In genomic region chr3:135839535-135839934, GRCm38 (mm10) we compare ENCODE assay signal across 24 mouse cellular contexts. TPM values are rescaled to one million over a fixed set of nuclear protein-coding genes. Genes with fewer than 3 reads are reported as not detected.
DNase-seq lines count a peak whose midpoint lies in the region; ATAC-seq and TF ChIP-seq lines count a peak whose summit lies in the region.
"Had no signal": no experiment of that assay in that cellular context is flagged by ENCODE, and none has a peak within 500 bp of the region (broad histone marks: within the 10 kb centered on the region; RNA-seq: fewer than 3 reads in every experiment).

No protein-coding gene starts in this region.

- no peak for TF ChIP-seq EP300 in heart, adult 2 months (IDR thresholded peaks at IDR 0.05; ENCODE audit: insufficient read depth, low read depth, low read length)

- WGBS in heart, embryonic 11.5 days (ENCODE audit: insufficient replicate concordance), result 55% methylated on average over 13 of the region's 13 CpGs
- whole genome bisulfite sequencing in heart, adult 2 months, result 86% methylated on average over 13 of the region's 13 CpGs
- WGBS in heart, embryonic 13.5 days, result 60% methylated on average over 13 of the region's 13 CpGs
- 92% methylated on average over 13 of the region's 13 CpGs for WGBS in intestine, embryonic 14.5 days
- WGBS in intestine, postnatal 0 days, result 87% methylated on average over 13 of the region's 13 CpGs

- no peak overlapping the region for H3K27ac ChIP-seq in heart, embryonic 11.5 days (ENCODE audit: low read depth, low read length)
- H3K27ac ChIP-seq in heart, adult 2 months, result no peak overlapping the region
- H3K27ac ChIP-seq in heart, embryonic 13.5 days (replicated peaks), result no peak overlapping the region
- H3K27ac ChIP-seq in intestine, embryonic 14.5 days (ENCODE audit: low read depth), result no peak overlapping the region
- H3K27ac ChIP-seq in intestine, postnatal 0 days (ENCODE audit: low read depth, low read length), result no peak overlapping the region
- peak overlapping the region; percentile 81 for H3K27ac ChIP-seq in testis, adult 2 months (ENCODE audit: control insufficient read depth, insufficient read depth, low read depth, low read length)
- H3K27ac ChIP-seq: embryonic facial prominence, embryonic 13.5 days; embryonic facial prominence, embryonic 15.5 days; forebrain, embryonic 10.5 days; forebrain, embryonic 12.5 days had no signal

- TF ChIP-seq CTCF in heart, adult 2 months (IDR thresholded peaks at IDR 0.05), result no peak
- TF ChIP-seq CTCF in intestine, postnatal 0 days (IDR thresholded peaks at IDR 0.05; ENCODE audit: low read depth), result no peak
- TF ChIP-seq CTCF in testis, adult 2 months (IDR thresholded peaks at IDR 0.05; ENCODE audit: control insufficient read depth, insufficient read depth, insufficient replicate concordance, low read depth, low read length), result no peak

- no peak for ATAC-seq in heart, embryonic 11.5 days (replicated peaks; ENCODE audit: insufficient number of reproducible peaks, low FRiP score, low TSS enrichment)
- ATAC-seq in heart, embryonic 13.5 days (ENCODE audit: extremely low read depth, insufficient number of reproducible peaks, low FRiP score, low TSS enrichment), result no peak
- no peak for ATAC-seq in intestine, embryonic 14.5 days (replicated peaks; ENCODE audit: low FRiP score, low TSS enrichment, low read depth)
- ATAC-seq in intestine, postnatal 0 days, result no peak
- ATAC-seq: forebrain, embryonic 14.5 days had no signal

- H3K36me3 ChIP-seq in heart, embryonic 11.5 days (ENCODE audit: control insufficient read depth, insufficient read depth, low read length), result no peaks in the 10 kb centered on the region
- H3K36me3 ChIP-seq in heart, adult 2 months (ENCODE audit: control insufficient read depth, insufficient read depth, low read length), result no peaks in the 10 kb centered on the region
- H3K36me3 ChIP-seq in heart, embryonic 13.5 days, result no peaks in the 10 kb centered on the region
- no peaks in the 10 kb centered on the region for H3K36me3 ChIP-seq in intestine, embryonic 14.5 days (ENCODE audit: control insufficient read depth, insufficient read depth, low read length)
- H3K36me3 ChIP-seq in intestine, postnatal 0 days (ENCODE audit: control insufficient read depth, insufficient read depth), result no peaks in the 10 kb centered on the region
- no peaks in the 10 kb centered on the region for H3K36me3 ChIP-seq in testis, adult 2 months (ENCODE audit: control insufficient read depth, insufficient read depth, low read length)
- H3K36me3 ChIP-seq: embryonic facial prominence, embryonic 13.5 days; embryonic facial prominence, embryonic 15.5 days; forebrain, embryonic 10.5 days; forebrain, embryonic 12.5 days had no signal

- H3K9me3 ChIP-seq in heart, embryonic 11.5 days (replicated peaks; ENCODE audit: control insufficient read depth, low read length), result no peaks in the 10 kb centered on the region
- no peaks in the 10 kb centered on the region for H3K9me3 ChIP-seq in heart, embryonic 13.5 days
- H3K9me3 ChIP-seq in intestine, embryonic 14.5 days (ENCODE audit: control insufficient read depth, low read length), result no peaks in the 10 kb centered on the region
- H3K9me3 ChIP-seq in intestine, postnatal 0 days (ENCODE audit: control insufficient read depth), result no peaks in the 10 kb centered on the region
- H3K9me3 ChIP-seq: embryonic facial prominence, embryonic 13.5 days; embryonic facial prominence, embryonic 15.5 days; forebrain, embryonic 10.5 days; forebrain, embryonic 12.5 days had no signal

- H3K27me3 ChIP-seq in heart, embryonic 11.5 days (ENCODE audit: control insufficient read depth, insufficient read depth, low read length), result no peaks in the 10 kb centered on the region
- H3K27me3 ChIP-seq in heart, adult 2 months (ENCODE audit: control insufficient read depth, insufficient read depth, low read length), result no peaks in the 10 kb centered on the region
- no peaks in the 10 kb centered on the region for H3K27me3 ChIP-seq in heart, embryonic 13.5 days (replicated peaks)
- H3K27me3 ChIP-seq in intestine, embryonic 14.5 days (replicated peaks; ENCODE audit: control insufficient read depth, insufficient read depth, low read length), result no peaks in the 10 kb centered on the region
- H3K27me3 ChIP-seq in intestine, postnatal 0 days (replicated peaks; ENCODE audit: control insufficient read depth, insufficient read depth, low read length), result no peaks in the 10 kb centered on the region
- H3K27me3 ChIP-seq in testis, adult 2 months (ENCODE audit: control insufficient read depth, insufficient read depth, low read length), result no peaks in the 10 kb centered on the region
- H3K27me3 ChIP-seq: embryonic facial prominence, embryonic 13.5 days; embryonic facial prominence, embryonic 15.5 days; forebrain, embryonic 12.5 days had no signal

- peaks cover 11% of the 10 kb centered on the region for H3K4me1 ChIP-seq in heart, embryonic 11.5 days (ENCODE audit: control insufficient read depth, insufficient read depth, low read length)
- H3K4me1 ChIP-seq in heart, adult 2 months (ENCODE audit: control insufficient read depth, insufficient read depth, low read length), result no peaks in the 10 kb centered on the region
- peaks cover 46% of the 10 kb centered on the region for H3K4me1 ChIP-seq in heart, embryonic 13.5 days
- 0 out of 2 replicates have a peak, but pooled peaks cover 5% of the 10 kb centered on the region for H3K4me1 ChIP-seq in intestine, embryonic 14.5 days (replicated peaks; ENCODE audit: control insufficient read depth, insufficient read depth, low read length)
- H3K4me1 ChIP-seq in intestine, postnatal 0 days (replicated peaks; ENCODE audit: control insufficient read depth, insufficient read depth, low read length), result 0 out of 2 replicates have a peak, but pooled peaks cover 5% of the 10 kb centered on the region
- no peaks in the 10 kb centered on the region for H3K4me1 ChIP-seq in testis, adult 2 months (ENCODE audit: control insufficient read depth, insufficient read depth, low read length)
- H3K4me1 ChIP-seq: embryonic facial prominence, embryonic 13.5 days; embryonic facial prominence, embryonic 15.5 days; forebrain, embryonic 10.5 days; forebrain, embryonic 12.5 days had no signal

- H3K4me3 ChIP-seq in heart, embryonic 11.5 days (ENCODE audit: low read depth, low read length), result no peak overlapping the region
- H3K4me3 ChIP-seq in heart, adult 2 months, result no peak overlapping the region
- H3K4me3 ChIP-seq in heart, embryonic 13.5 days, result no peak overlapping the region
- H3K4me3 ChIP-seq in intestine, embryonic 14.5 days (ENCODE audit: low read depth, low read length), result no peak overlapping the region
- H3K4me3 ChIP-seq in intestine, postnatal 0 days (ENCODE audit: low read depth, low read length), result no peak overlapping the region
- H3K4me3 ChIP-seq in testis, adult 2 months (ENCODE audit: control insufficient read depth, low read depth, low read length), result peak overlapping the region; percentile 74
- H3K4me3 ChIP-seq: embryonic facial prominence, embryonic 13.5 days; embryonic facial prominence, embryonic 15.5 days; erythroblast, embryonic 14.5 days; forebrain, embryonic 10.5 days; forebrain, embryonic 12.5 days had no signal

- no peak for DNase-seq in heart, adult 2 months
- no peak for DNase-seq in heart, postnatal 14 days
- DNase-seq in intestine, embryonic 14.5 days (ENCODE audit: low spot score), result peak; percentile 32
- DNase-seq in testis, postnatal 14 days (ENCODE audit: low spot score), result no peak
- DNase-seq: adrenal gland, adult 2 months; adrenal gland, postnatal 10 days; adrenal gland, postnatal 25 days; cerebellum, adult 11 months; cerebellum, adult 18-20 months; cerebellum, adult 8-10 months; cerebellum, adult 9-11 months; cerebellum, postnatal 14 days; cerebellum, postnatal 36 days; embryo, embryonic 11 days had no signal

- no peak overlapping the region for H3K9ac ChIP-seq in heart, embryonic 11.5 days (ENCODE audit: low read depth, low read length)
- no peak overlapping the region for H3K9ac ChIP-seq in heart, adult 2 months (ENCODE audit: low read depth, low read length)
- no peak overlapping the region for H3K9ac ChIP-seq in heart, embryonic 13.5 days
- H3K9ac ChIP-seq in intestine, embryonic 14.5 days (ENCODE audit: low read length), result no peak overlapping the region
- H3K9ac ChIP-seq in intestine, postnatal 0 days (ENCODE audit: low read depth, low read length), result no peak overlapping the region
- H3K9ac ChIP-seq: embryonic facial prominence, embryonic 13.5 days; embryonic facial prominence, embryonic 15.5 days; forebrain, embryonic 12.5 days had no signal

- no peak for TF ChIP-seq POLR2A in heart, adult 2 months (IDR thresholded peaks at IDR 0.05; ENCODE audit: insufficient read depth, low read depth, low read length)
- TF ChIP-seq POLR2A in testis, adult 2 months (IDR thresholded peaks at IDR 0.05; ENCODE audit: control insufficient read depth, low read depth, low read length), result peak; percentile 53; the same call in 1 of the 2 replicates

- H3K4me2 ChIP-seq in heart, embryonic 11.5 days, result peak overlapping the region; percentile 39
- peak overlapping the region; percentile 36; the same call in 1 of the 2 replicates for H3K4me2 ChIP-seq in heart, embryonic 13.5 days
- no peak overlapping the region for H3K4me2 ChIP-seq in intestine, embryonic 14.5 days (ENCODE audit: low read length)
- no peak overlapping the region for H3K4me2 ChIP-seq in intestine, postnatal 0 days (replicated peaks; ENCODE audit: low read depth)
- H3K4me2 ChIP-seq: embryonic facial prominence, embryonic 13.5 days; embryonic facial prominence, embryonic 15.5 days; forebrain, embryonic 12.5 days had no signal

- H3K79me2 ChIP-seq in heart, adult 2 months (replicated peaks; ENCODE audit: control insufficient read depth, insufficient read depth, low read length), result no peaks in the 10 kb centered on the region

- intact Hi-C loops in heart, adult 2 months (cut with DNase I), result no loop called here
- intact Hi-C loops in heart, postnatal 14 days (cut with DNase I), result no loop called here

RNA-seq across cellular contexts. Expression of gene Slc39a8, which starts 14.5 kb away (rescaled TPM):
- 45.8 and 51.7 TPM in 2 replicates for polyA plus RNA-seq in heart, embryonic 11.5 days (2014; fragmentation: Nextera tagmentation; extraction: Ambion mirVana)
- total RNA-seq in heart, adult 2 months (2021), result 1 to 10 TPM; 5.3 to 7.1 TPM
- 2.8 and 4.6 TPM in 2 replicates for polyA plus RNA-seq in heart, adult 2 months (2012; rRNA removed)
- 13.3 and 14.5 TPM in 2 replicates for polyA plus RNA-seq in heart, embryonic 13.5 days (2015; fragmentation: Nextera tagmentation; extraction: Ambion mirVana)
- 1 to 10 TPM; 4.6 to 6.4 TPM for total RNA-seq in heart, postnatal 14 days (2021)
- 16.4 and 17.7 TPM in 2 replicates for polyA plus RNA-seq in intestine, embryonic 14.5 days (2014; fragmentation: Nextera tagmentation; extraction: Ambion mirVana)
- 36.8 and 39.5 TPM in 2 replicates for polyA plus RNA-seq in intestine, postnatal 0 days (2015; fragmentation: Nextera tagmentation; extraction: Ambion mirVana)
- 18.8 and 21.2 TPM in 2 replicates for polyA plus RNA-seq in testis, adult 2 months (2012; rRNA removed)

Comparison
In these comparisons a context has a peak if more than half of its experiments do, and no peak if none do; other contexts are left out.
1. H3K4me2 ChIP-seq: peak in heart, embryonic 11.5 days (single experiment) and heart, embryonic 13.5 days (single experiment); none in intestine, embryonic 14.5 days (single experiment) and intestine, postnatal 0 days (single experiment).